Mouse (Mus musculus): ENCODE results near the gene Vmn2r91.
"Not testable (repeated sequence)": the region's sequence is repeated elsewhere in the genome, so short reads cannot be mapped to it uniquely, and the experiment has no call there.

DNA sequence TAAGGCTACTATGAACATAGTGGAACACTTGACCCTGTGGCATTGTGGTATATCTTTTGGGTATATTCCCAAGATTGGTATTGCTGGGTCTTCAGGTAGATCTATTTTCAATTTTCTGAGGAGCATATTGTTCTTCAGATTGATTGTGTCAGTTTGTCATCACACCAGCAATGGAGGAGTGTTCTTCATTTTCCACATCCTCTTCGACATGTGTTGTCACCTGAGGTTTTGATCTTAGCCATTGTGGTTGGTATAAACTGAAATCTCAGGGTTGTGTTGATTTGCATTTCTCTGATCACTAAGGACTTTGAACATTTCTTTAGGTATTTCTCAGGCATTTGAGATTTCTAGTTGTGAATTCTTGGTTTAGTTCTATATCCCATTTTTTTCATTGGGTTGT lies 10.8 kb downstream of the Vmn2r91 start:
- not testable (repeated sequence) for TF ChIP-seq CTCF (conservative IDR thresholded peaks at IDR 0.05; ENCODE audit: low read length); NANOG (IDR thresholded peaks at IDR 0.05; ENCODE audit: borderline replicate concordance, low read length)
